Mouse (Mus musculus) heart, adult 2 months (tissue): ENCODE measurements around the gene Laptm5. TPM values are rescaled to one million over a fixed set of nuclear protein-coding genes. Genes with fewer than 3 reads are reported as not detected.

Experiments
- DNase-seq, 2 experiments: peaks; one replicate each; pipeline ENCODE4 v3.0.0; 2021
- H3K27ac ChIP-seq: fragments of 200-600 bp; 2 replicates; pipeline ENCODE4 v1.8.1; 2022
- H3K27me3 ChIP-seq: fragments of 200-500 bp; 2 replicates; pipeline ENCODE4 v1.6.1; 2012; ENCODE audit warnings: mild to moderate bottlenecking, low read length, inconsistent platforms, mixed read lengths; ENCODE audit not compliant: control insufficient read depth, insufficient read depth
- H3K36me3 ChIP-seq: fragments of 200-500 bp; 2 replicates; pipeline ENCODE4 v1.6.1; 2012; ENCODE audit warnings: low read length, inconsistent platforms; ENCODE audit not compliant: control insufficient read depth, insufficient read depth
- H3K4me1 ChIP-seq: fragments of 200-500 bp; 2 replicates; pipeline ENCODE4 v1.6.1; 2011; ENCODE audit warnings: low read length; ENCODE audit not compliant: control insufficient read depth, insufficient read depth
- H3K4me3 ChIP-seq: fragments of 200-600 bp; 2 replicates; pipeline ENCODE4 v1.8.1; 2022
- H3K79me2 ChIP-seq: fragments of 200-500 bp; replicated peaks from 2 replicates; pipeline ENCODE4 v1.6.1; 2012; ENCODE audit warnings: mild to moderate bottlenecking, inconsistent platforms, low read length, moderate library complexity, mixed read lengths; ENCODE audit not compliant: control insufficient read depth, insufficient read depth
- H3K9ac ChIP-seq: fragments of 200-500 bp; 2 replicates; pipeline ENCODE4 v1.6.1; 2012; ENCODE audit warnings: low read depth, mild to moderate bottlenecking, control low read depth, inconsistent platforms, low read length, mixed read lengths
- CTCF ChIP-seq: fragments of 200-600 bp; IDR thresholded peaks from 2 replicates; pipeline ENCODE4 v1.8.1; 2022; ENCODE audit warnings: antibody characterized with exemption, mild to moderate bottlenecking, moderate library complexity
- EP300 ChIP-seq: fragments of 200-500 bp; IDR thresholded peaks from 2 replicates; pipeline ENCODE4 v1.6.1; 2011; ENCODE audit warnings: low read depth, low read length, control low read depth; ENCODE audit not compliant: insufficient read depth
- POLR2A ChIP-seq: fragments of 200-500 bp; IDR thresholded peaks from 2 replicates; pipeline ENCODE4 v1.6.1; 2011; ENCODE audit warnings: mild to moderate bottlenecking, low read depth, low read length, control low read depth; ENCODE audit not compliant: insufficient read depth
- WGBS: fragments of 180-500 bp; shearing (Covaris S2); methylation state at CpG from one replicate; pipeline ENCODE4 v1.1.7; 2018; 5-methylcytosine and 5-hydroxymethylcytosine counted together
- intact Hi-C: fragments of 180-260 bp; cut with DNase I; formaldehyde crosslinking; loops from one replicate; pipeline ENCODE4 v1.15.1; 2025
- long read RNA-seq: library from polyadenylated mRNA; stranded (forward); transcript quantifications from one replicate; pipeline ENCODE4 v2.0.0, GENCODE M21; 2021
- polyA plus RNA-seq: library from polyadenylated mRNA; depleted of rRNA; stranded (reverse); fragments of >200 nt; gene quantifications from 2 replicates; pipeline ENCODE4 v1.2.3, GENCODE M21; 2012; rRNA removed
- total RNA-seq, 2 experiments: library from RNA; stranded (reverse); gene quantifications; 2 replicates each; pipeline ENCODE4 v1.2.3; 2021

Laptm5 gene
- total RNA-seq (10 to 100 TPM; 15.5 to 22.8 TPM), polyA plus RNA-seq (44.1 and 59.4 TPM in 2 replicates)
- long read RNA-seq, transcript Laptm5-207 (8 exons, 2,600 nt), result major isoform, 8 of 14 reads
- long read RNA-seq, partial matches to known transcripts, result 2 of 14 reads
- long read RNA-seq, other reads (novel, unspliced or antisense), result 4 of 14 reads

- no peak within 1 kb of the TSS for H3K27ac ChIP-seq
- H3K79me2 ChIP-seq, result no peaks in the 10 kb centered on the region
- WGBS, result 52% methylated on average over 11 of the region's 11 CpGs
- intact Hi-C loops, result no loop called here
- H3K27me3 ChIP-seq, result no peaks in the 10 kb centered on the region
- DNase-seq, result peak; percentile 51 to 74
- TF ChIP-seq POLR2A, result peak; percentile 48; the same call in 1 of the 2 replicates
- no peak for TF ChIP-seq CTCF
- peak within 1 kb of the TSS; percentile 25; the same call in 1 of the 2 replicates for H3K9ac ChIP-seq
- no peaks in the 10 kb centered on the region for H3K4me1 ChIP-seq
- no peak within 1 kb of the TSS for H3K4me3 ChIP-seq
- no peaks in the 10 kb centered on the region for H3K36me3 ChIP-seq
Measured at GRCm38 (mm10) chr4:130913077-130913476, at the start of gene Laptm5. Gene Laptm5, plus strand, starts transcription at chr4:130913125.

- H3K27ac ChIP-seq, result no peak overlapping the region
- H3K36me3 ChIP-seq, result no peaks in the 10 kb centered on the region
- H3K4me1 ChIP-seq, result peaks cover 4% of the 10 kb centered on the region
- DNase-seq, result no peak
- 57% methylated on average over 6 of the region's 9 CpGs for WGBS
- no peaks in the 10 kb centered on the region for H3K27me3 ChIP-seq
- no peaks in the 10 kb centered on the region for H3K79me2 ChIP-seq
- intact Hi-C loops, result no loop called here
- TF ChIP-seq EP300, result no peak
- no peak for TF ChIP-seq POLR2A
- TF ChIP-seq CTCF, result no peak
- no peak overlapping the region for H3K4me3 ChIP-seq
- H3K9ac ChIP-seq, result no peak overlapping the region
Measured at GRCm38 (mm10) chr4:130865460-130865859, 47.5 kb upstream of the Laptm5 start.

GRCm38 (mm10) chr4:130865901-130866371 lies 47.0 kb upstream of the Laptm5 start:
- WGBS, result 43% methylated on average over 8 of the region's 8 CpGs
- Histone ChIP-seq H3K36me3 (no peaks in the 10 kb centered on the region), H3K27me3 (no peaks in the 10 kb centered on the region), H3K9ac (no peak overlapping the region), H3K4me1 (peaks cover 4% of the 10 kb centered on the region), H3K27ac (no peak overlapping the region), H3K79me2 (no peaks in the 10 kb centered on the region), H3K4me3 (no peak overlapping the region)
- intact Hi-C loops, result no loop called here
- TF ChIP-seq POLR2A (no peak), EP300 (no peak), CTCF (no peak)
- DNase-seq, result no peak

DNA sequence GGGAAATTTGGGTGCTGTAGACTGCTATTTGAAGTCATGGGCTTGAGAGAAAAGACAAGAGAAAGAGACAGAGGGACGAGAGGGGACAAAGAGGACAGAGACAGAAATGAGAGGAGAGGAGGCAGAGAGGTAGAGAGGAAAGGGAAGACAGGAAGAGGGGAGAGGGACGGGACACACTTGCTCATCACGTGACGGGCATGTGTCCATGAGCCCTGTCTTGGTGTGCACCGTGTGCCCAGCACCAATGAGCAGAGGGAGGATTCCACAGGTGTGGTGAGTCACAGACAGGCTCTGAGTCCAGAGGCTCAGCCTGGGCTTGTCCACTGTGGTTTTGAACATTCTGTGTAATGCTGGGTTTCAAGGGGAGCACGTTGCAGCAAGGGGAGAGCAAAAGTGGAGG lies 45.0 kb upstream of the Laptm5 start:
- Histone ChIP-seq H3K27me3 (no peaks in the 10 kb centered on the region), H3K9ac (no peak overlapping the region), H3K27ac (no peak overlapping the region), H3K4me3 (no peak overlapping the region), H3K36me3 (no peaks in the 10 kb centered on the region), H3K4me1 (no peaks in the 10 kb centered on the region), H3K79me2 (no peaks in the 10 kb centered on the region)
- 57% methylated on average over 6 of the region's 6 CpGs for WGBS
- intact Hi-C loops, result no loop called here
- no peak for TF ChIP-seq EP300
- TF ChIP-seq CTCF, result no peak
- no peak for TF ChIP-seq POLR2A
- DNase-seq, result no peak

GRCm38 (mm10) chr4:130868803-130869202 lies 44.1 kb upstream of the Laptm5 start:
- no peak for DNase-seq
- TF ChIP-seq CTCF (peak; percentile 57), EP300 (no peak), POLR2A (no peak)
- no peaks in the 10 kb centered on the region for H3K27me3 ChIP-seq
- no peak overlapping the region for H3K4me3 ChIP-seq
- no peak overlapping the region for H3K27ac ChIP-seq
- intact Hi-C loops, result no loop called here
- H3K9ac ChIP-seq, result no peak overlapping the region
- H3K79me2 ChIP-seq, result no peaks in the 10 kb centered on the region
- 38% methylated on average over 5 of the region's 5 CpGs for WGBS
- no peaks in the 10 kb centered on the region for H3K36me3 ChIP-seq
- H3K4me1 ChIP-seq, result no peaks in the 10 kb centered on the region

- Histone ChIP-seq H3K27me3 (no peaks in the 10 kb centered on the region), H3K9ac (no peak overlapping the region), H3K4me3 (no peak overlapping the region), H3K79me2 (no peaks in the 10 kb centered on the region), H3K27ac (no peak overlapping the region), H3K36me3 (no peaks in the 10 kb centered on the region), H3K4me1 (no peaks in the 10 kb centered on the region)
- DNase-seq, result no peak
- intact Hi-C loops, result no loop called here
- WGBS, result 80% methylated on average over 11 of the region's 11 CpGs
- no peak for TF ChIP-seq POLR2A
- no peak for TF ChIP-seq CTCF
- TF ChIP-seq EP300, result no peak
Measured at GRCm38 (mm10) chr4:130872414-130872813, 40.5 kb upstream of the Laptm5 start.
